Mouse (Mus musculus): ENCODE results near the gene Dnaaf5. TPM values are rescaled to one million over a fixed set of nuclear protein-coding genes. Genes with fewer than 3 reads are reported as not detected.

The Dnaaf5 gene
- total RNA-seq, 1 experiment, result 22.8 TPM

DNA sequence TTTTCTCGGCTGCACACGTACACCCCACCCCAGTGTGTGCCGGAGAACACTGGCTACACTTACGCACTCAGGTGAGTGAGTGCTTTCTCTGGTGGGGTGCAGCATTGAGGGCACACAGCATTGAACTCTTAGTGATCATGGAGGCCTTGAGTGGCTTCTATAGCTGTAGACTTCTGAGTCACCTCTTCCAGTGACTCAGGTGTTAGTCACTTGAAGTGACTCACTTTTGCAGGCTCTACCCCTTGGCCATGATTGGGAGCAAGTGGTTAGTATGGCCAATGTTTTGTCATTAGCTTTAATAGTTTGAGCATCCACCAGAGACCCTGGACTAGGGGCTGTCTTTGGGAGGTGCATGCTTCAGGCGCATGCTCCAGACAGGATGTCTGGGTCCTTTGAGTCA, 65.2 kb downstream of the Dnaaf5 start:
- Histone ChIP-seq H3K9me3 (ENCODE audit: control insufficient read depth, insufficient read depth, low read depth, low read length) (no peaks in the 10 kb centered on the region), H3K36me3 (ENCODE audit: control insufficient read depth, insufficient read depth, low read length, poor library complexity, severe bottlenecking) (peaks cover 34% of the 10 kb centered on the region; the same call in 1 of the 2 replicates), H3K4me1 (ENCODE audit: control insufficient read depth in 2 of 2, insufficient read depth in 2 of 2, low read length in 2 of 2, poor library complexity in 1 of 2) (no peaks in the 10 kb centered on the region), H3K9ac (ENCODE audit: insufficient read depth, low read depth, low read length, poor library complexity, severe bottlenecking) (no peak overlapping the region), H3K27ac (ENCODE audit: insufficient read depth, low read depth, low read length, poor library complexity, severe bottlenecking) (no peak overlapping the region), H3K4me3 (ENCODE audit: insufficient read depth in 1 of 2, low read depth in 1 of 2, low read length in 2 of 2, poor library complexity in 1 of 2, severe bottlenecking in 1 of 2) (no peak overlapping the region)
- DNase-seq (ENCODE audit: low read depth, low spot score), result no peak
- in situ Hi-C loops (cut with MboI; ENCODE audit: low sequenced_read_pairs in 2 of 2, unreplicated experiment in 2 of 2), result no loop called here
- no peak for TF ChIP-seq CHD2 (IDR thresholded peaks at IDR 0.05; ENCODE audit: low read depth, low read length)
- TF ChIP-seq HCFC1 (IDR thresholded peaks at IDR 0.05; ENCODE audit: borderline replicate concordance, insufficient read depth, low read length), result no peak
- TF ChIP-seq MAFK (IDR thresholded peaks at IDR 0.05; ENCODE audit: insufficient read depth, low read depth, low read length), result no peak
- no peak for TF ChIP-seq ZNF384 (IDR thresholded peaks at IDR 0.05; ENCODE audit: low read depth, low read length)
- no peak for TF ChIP-seq ZC3H11A (IDR thresholded peaks at IDR 0.05; ENCODE audit: borderline replicate concordance, low read depth, low read length)

DNA sequence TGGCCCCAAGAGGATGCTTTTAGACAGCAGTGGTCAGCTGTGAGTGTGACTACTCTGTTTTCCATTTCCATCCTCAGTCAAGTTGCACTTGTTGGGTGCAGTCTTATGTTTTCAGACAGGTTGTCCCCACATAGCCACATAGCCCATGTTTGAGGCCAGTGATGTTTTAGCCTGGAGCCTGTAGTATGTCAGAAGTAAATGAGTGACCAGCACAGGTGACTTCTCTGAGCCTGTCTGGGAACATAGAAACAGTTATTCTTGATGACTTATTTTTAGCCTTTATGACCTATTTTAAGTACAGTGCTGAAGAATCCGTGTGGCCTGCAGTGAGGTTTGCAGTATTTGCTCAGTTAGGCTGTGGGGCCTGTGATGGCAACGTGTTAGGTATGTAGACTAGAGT, 66.1 kb downstream of the Dnaaf5 start:
- H3K27ac ChIP-seq (ENCODE audit: insufficient read depth, low read depth, low read length, poor library complexity, severe bottlenecking), result no peak overlapping the region
- no peak for DNase-seq (ENCODE audit: low read depth, low spot score)
- H3K4me3 ChIP-seq (ENCODE audit: insufficient read depth in 1 of 2, low read depth in 1 of 2, low read length in 2 of 2, poor library complexity in 1 of 2, severe bottlenecking in 1 of 2), result no peak overlapping the region
- in situ Hi-C loops (cut with MboI; ENCODE audit: low sequenced_read_pairs in 2 of 2, unreplicated experiment in 2 of 2), result no loop called here
- no peak overlapping the region for H3K9ac ChIP-seq (ENCODE audit: insufficient read depth, low read depth, low read length, poor library complexity, severe bottlenecking)
- H3K4me1 ChIP-seq (ENCODE audit: control insufficient read depth in 2 of 2, insufficient read depth in 2 of 2, low read length in 2 of 2, poor library complexity in 1 of 2), result no peaks in the 10 kb centered on the region
- peaks cover 34% of the 10 kb centered on the region; the same call in 1 of the 2 replicates for H3K36me3 ChIP-seq (ENCODE audit: control insufficient read depth, insufficient read depth, low read length, poor library complexity, severe bottlenecking)
- no peak for TF ChIP-seq ZC3H11A (IDR thresholded peaks at IDR 0.05; ENCODE audit: borderline replicate concordance, low read depth, low read length)
- H3K9me3 ChIP-seq (ENCODE audit: control insufficient read depth, insufficient read depth, low read depth, low read length), result no peaks in the 10 kb centered on the region

DNA sequence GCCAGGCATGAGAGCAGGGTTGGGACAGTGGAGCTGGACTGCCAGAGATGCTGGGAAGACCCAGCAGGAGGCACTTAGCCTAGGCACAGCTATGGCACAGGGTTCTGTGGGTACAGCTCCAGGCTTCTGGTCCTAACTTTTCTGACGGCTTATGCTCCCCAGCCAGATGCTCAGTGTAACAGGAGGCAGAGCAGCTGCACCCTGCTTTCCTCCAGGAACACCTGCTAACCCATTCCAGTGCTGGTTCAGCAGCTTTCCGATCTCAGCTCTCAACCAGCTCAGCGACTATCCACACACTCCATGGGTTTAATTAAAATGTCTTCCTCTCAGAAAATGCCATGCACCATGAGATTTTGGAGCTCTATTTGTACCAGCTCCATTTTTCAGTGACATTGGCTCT, 66.8 kb downstream of the Dnaaf5 start:
- no peak for DNase-seq (ENCODE audit: low read depth, low spot score)
- H3K27ac ChIP-seq (ENCODE audit: insufficient read depth, low read depth, low read length, poor library complexity, severe bottlenecking), result no peak overlapping the region
- TF ChIP-seq MAFK (IDR thresholded peaks at IDR 0.05; ENCODE audit: insufficient read depth, low read depth, low read length), result no peak
- no peak for TF ChIP-seq HCFC1 (IDR thresholded peaks at IDR 0.05; ENCODE audit: borderline replicate concordance, insufficient read depth, low read length)
- TF ChIP-seq ZNF384 (IDR thresholded peaks at IDR 0.05; ENCODE audit: low read depth, low read length), result no peak
- no peak for TF ChIP-seq CHD2 (IDR thresholded peaks at IDR 0.05; ENCODE audit: low read depth, low read length)
- no peak for TF ChIP-seq ZC3H11A (IDR thresholded peaks at IDR 0.05; ENCODE audit: borderline replicate concordance, low read depth, low read length)
- no peaks in the 10 kb centered on the region for H3K9me3 ChIP-seq (ENCODE audit: control insufficient read depth, insufficient read depth, low read depth, low read length)
- in situ Hi-C loops (cut with MboI; ENCODE audit: low sequenced_read_pairs in 2 of 2, unreplicated experiment in 2 of 2), result no loop called here
- no peaks in the 10 kb centered on the region for H3K4me1 ChIP-seq (ENCODE audit: control insufficient read depth in 2 of 2, insufficient read depth in 2 of 2, low read length in 2 of 2, poor library complexity in 1 of 2)
- no peak overlapping the region for H3K9ac ChIP-seq (ENCODE audit: insufficient read depth, low read depth, low read length, poor library complexity, severe bottlenecking)
- peaks cover 36% of the 10 kb centered on the region for H3K36me3 ChIP-seq (ENCODE audit: control insufficient read depth, insufficient read depth, low read length, poor library complexity, severe bottlenecking)
- no peak overlapping the region for H3K4me3 ChIP-seq (ENCODE audit: insufficient read depth in 1 of 2, low read depth in 1 of 2, low read length in 2 of 2, poor library complexity in 1 of 2, severe bottlenecking in 1 of 2)

DNA sequence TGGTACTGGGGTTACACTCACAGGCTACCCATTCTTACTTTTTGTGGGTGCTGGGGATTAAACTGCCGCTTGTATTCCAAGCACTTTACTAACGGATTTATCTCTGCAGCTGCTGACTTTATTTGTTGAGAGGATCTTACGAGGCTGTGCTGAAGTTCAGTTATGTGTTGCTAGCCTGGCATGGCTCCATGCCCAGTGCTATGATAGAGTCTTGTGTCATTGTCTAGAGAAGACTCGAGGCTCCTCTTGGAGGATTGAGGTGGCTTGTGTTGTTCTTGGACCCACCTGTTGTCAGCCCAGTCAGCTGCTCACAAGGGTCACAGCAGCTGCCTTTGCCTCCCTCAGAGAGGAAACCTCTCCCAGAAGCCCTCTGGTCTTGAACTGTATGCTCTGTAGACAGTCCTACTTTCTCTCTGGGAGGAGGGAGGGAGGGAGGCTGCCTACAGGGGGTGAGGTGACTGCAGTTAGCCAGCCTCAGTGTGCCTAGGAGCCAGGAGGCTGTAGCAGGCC, 70.0 kb downstream of the Dnaaf5 start:
- TF ChIP-seq ZC3H11A (IDR thresholded peaks at IDR 0.05; ENCODE audit: borderline replicate concordance, low read depth, low read length) (no peak), CHD2 (IDR thresholded peaks at IDR 0.05; ENCODE audit: low read depth, low read length) (no peak), ZNF384 (IDR thresholded peaks at IDR 0.05; ENCODE audit: low read depth, low read length) (no peak)
- H3K4me1 ChIP-seq (ENCODE audit: control insufficient read depth in 2 of 2, insufficient read depth in 2 of 2, low read length in 2 of 2, poor library complexity in 1 of 2), result 0 out of 4 replicates have a peak, but pooled peaks cover 0 to 2% of the 10 kb centered on the region in 2 experiments
- no peak for DNase-seq (ENCODE audit: low read depth, low spot score)
- H3K4me3 ChIP-seq (ENCODE audit: insufficient read depth in 1 of 2, low read depth in 1 of 2, low read length in 2 of 2, poor library complexity in 1 of 2, severe bottlenecking in 1 of 2), result no peak overlapping the region
- in situ Hi-C loops (cut with MboI; ENCODE audit: low sequenced_read_pairs in 2 of 2, unreplicated experiment in 2 of 2), result no loop called here
- H3K36me3 ChIP-seq (ENCODE audit: control insufficient read depth, insufficient read depth, low read length, poor library complexity, severe bottlenecking), result peaks cover 50% of the 10 kb centered on the region
- no peak overlapping the region for H3K27ac ChIP-seq (ENCODE audit: insufficient read depth, low read depth, low read length, poor library complexity, severe bottlenecking)
- H3K9ac ChIP-seq (ENCODE audit: insufficient read depth, low read depth, low read length, poor library complexity, severe bottlenecking), result no peak overlapping the region
- no peaks in the 10 kb centered on the region for H3K9me3 ChIP-seq (ENCODE audit: control insufficient read depth, insufficient read depth, low read depth, low read length)

DNA sequence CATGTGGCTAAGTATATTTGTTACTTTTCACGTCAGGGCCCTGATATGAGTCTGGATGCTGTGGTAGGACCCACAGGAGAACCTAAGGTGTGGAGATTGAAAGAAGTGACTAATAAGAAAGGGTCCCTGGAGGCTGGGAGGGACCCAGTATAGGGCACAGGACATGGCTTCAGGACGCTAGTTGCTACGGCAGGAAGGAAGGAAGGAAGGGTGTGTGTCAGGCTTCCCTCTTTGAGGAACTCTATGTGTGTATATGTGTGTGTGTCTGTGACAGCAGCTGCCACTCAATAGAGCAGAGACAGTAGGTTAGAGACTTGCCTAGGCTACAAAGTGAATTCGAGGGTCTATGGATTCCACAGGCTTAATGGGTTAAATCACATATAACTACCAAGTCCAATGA, 70.6 kb downstream of the Dnaaf5 start:
- Histone ChIP-seq H3K36me3 (ENCODE audit: control insufficient read depth, insufficient read depth, low read length, poor library complexity, severe bottlenecking) (peaks cover 49% of the 10 kb centered on the region), H3K9ac (ENCODE audit: insufficient read depth, low read depth, low read length, poor library complexity, severe bottlenecking) (no peak overlapping the region), H3K4me3 (ENCODE audit: insufficient read depth in 1 of 2, low read depth in 1 of 2, low read length in 2 of 2, poor library complexity in 1 of 2, severe bottlenecking in 1 of 2) (no peak overlapping the region), H3K4me1 (ENCODE audit: control insufficient read depth in 2 of 2, insufficient read depth in 2 of 2, low read length in 2 of 2, poor library complexity in 1 of 2) (0 out of 4 replicates have a peak, but pooled peaks cover 0 to 2% of the 10 kb centered on the region in 2 experiments), H3K9me3 (ENCODE audit: control insufficient read depth, insufficient read depth, low read depth, low read length) (no peaks in the 10 kb centered on the region), H3K27ac (ENCODE audit: insufficient read depth, low read depth, low read length, poor library complexity, severe bottlenecking) (no peak overlapping the region)
- no peak for DNase-seq (ENCODE audit: low read depth, low spot score)
- in situ Hi-C loops (cut with MboI; ENCODE audit: low sequenced_read_pairs in 2 of 2, unreplicated experiment in 2 of 2), result no loop called here
- TF ChIP-seq ZNF384 (IDR thresholded peaks at IDR 0.05; ENCODE audit: low read depth, low read length) (no peak), HCFC1 (IDR thresholded peaks at IDR 0.05; ENCODE audit: borderline replicate concordance, insufficient read depth, low read length) (no peak), CHD2 (IDR thresholded peaks at IDR 0.05; ENCODE audit: low read depth, low read length) (no peak), MAFK (IDR thresholded peaks at IDR 0.05; ENCODE audit: insufficient read depth, low read depth, low read length) (no peak), ZC3H11A (IDR thresholded peaks at IDR 0.05; ENCODE audit: borderline replicate concordance, low read depth, low read length) (no peak)

Data from ES-E14 (cell line).